Mouse (Mus musculus): ENCODE data around the gene Nelfe.

GRCm38 (mm10) chr17:34874321-34874720 is 24.1 kb downstream of the Nelfe start:
- no peak for TF ChIP-seq CTCF (IDR thresholded peaks at IDR 0.05; ENCODE audit: control insufficient read depth, insufficient read depth, insufficient read length)
- TF ChIP-seq MAX (IDR thresholded peaks at IDR 0.05): no peak
- no peak for TF ChIP-seq USF1 (IDR thresholded peaks at IDR 0.05; ENCODE audit: low read depth)
- TF ChIP-seq MYOD1 (IDR thresholded peaks at IDR 0.05; ENCODE audit: control insufficient read depth, insufficient read length, low read depth): no peak
- TF ChIP-seq CEBPB (IDR thresholded peaks at IDR 0.05; ENCODE audit: low read depth): no peak
